Mouse (Mus musculus): ENCODE measurements around the gene Mrpl48. TPM values are rescaled to one million over a fixed set of nuclear protein-coding genes. Genes with fewer than 3 reads are reported as not detected.

Gene Mrpl48
- polyA plus RNA-seq, 1 experiment from 2014 or later = 56.6 TPM

DNA sequence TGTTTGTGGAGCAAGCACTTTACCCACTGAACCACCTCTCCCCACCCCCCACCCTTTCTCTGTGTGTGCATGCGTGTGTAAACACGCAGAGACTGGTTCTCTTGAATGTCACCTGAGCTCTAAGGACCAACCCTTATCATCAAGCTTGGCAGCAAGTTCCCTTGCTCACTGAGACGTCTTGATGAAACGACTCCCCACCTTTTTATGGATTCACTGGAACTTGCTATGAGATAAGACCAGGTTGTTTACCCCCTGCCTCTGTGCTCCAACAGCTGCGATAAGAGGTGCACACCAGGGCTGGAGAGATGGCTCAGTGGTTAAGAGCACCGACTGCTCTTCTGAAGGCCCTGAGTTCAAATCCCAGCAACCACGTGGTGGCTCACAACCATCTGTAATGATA, 87.9 kb downstream of the Mrpl48 start:
- Histone ChIP-seq H3K36me3 (replicated peaks) (no peaks in the 10 kb centered on the region), H3K27ac (replicated peaks) (no peak overlapping the region), H3K4me3 (no peak overlapping the region), H3K4me1 (no peaks in the 10 kb centered on the region), H3K9me3 (no peaks in the 10 kb centered on the region), H3K27me3 (replicated peaks; ENCODE audit: low read depth, poor library complexity, severe bottlenecking) (no peaks in the 10 kb centered on the region)
- DNase-seq (ENCODE audit: low spot score) = no peak
- 65% methylated on average over 7 of the region's 7 CpGs for WGBS

DNA sequence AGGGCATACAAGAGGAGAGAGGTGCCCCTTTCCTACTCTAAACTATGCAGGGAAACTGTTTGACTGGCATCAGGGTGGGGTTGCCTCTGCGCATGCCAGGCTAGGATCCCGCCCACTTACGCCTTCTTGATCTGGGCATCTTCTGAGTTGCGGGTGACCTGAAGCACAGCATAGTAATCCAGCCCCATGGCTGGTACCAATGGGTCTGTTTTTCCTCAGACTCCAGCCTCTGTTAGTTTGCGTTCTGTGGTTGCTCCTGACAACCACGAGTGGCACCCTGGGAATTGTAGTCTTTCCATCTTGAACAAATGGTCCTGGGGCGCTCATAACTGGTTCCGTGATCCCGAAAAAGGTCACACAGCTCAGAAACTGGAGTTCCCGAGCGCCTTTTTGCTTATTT, 93.5 kb downstream of the Mrpl48 start, which contains the start of gene Dnajb13:
TSS of gene Dnajb13 (minus strand) at position 388 of the 400 bp plus-strand sequence.
- DNase-seq (ENCODE audit: low spot score) = peak; percentile 14
- Histone ChIP-seq H3K4me3 (no peak within 1 kb of the TSS), H3K4me1 (peaks cover 3% of the 10 kb centered on the region; the same call in 1 of the 2 replicates), H3K36me3 (replicated peaks) (no peaks in the 10 kb centered on the region), H3K27me3 (replicated peaks; ENCODE audit: low read depth, poor library complexity, severe bottlenecking) (peaks cover 19% of the 10 kb centered on the region; the same call in 1 of the 2 replicates), H3K27ac (replicated peaks) (no peak within 1 kb of the TSS), H3K9me3 (no peaks in the 10 kb centered on the region)
- WGBS = 54% methylated on average over 11 of the region's 11 CpGs

GRCm38 (mm10) chr7:100511602-100512001, 96.5 kb downstream of the Mrpl48 start:
- H3K9me3 ChIP-seq = no peaks in the 10 kb centered on the region
- WGBS = 84% methylated on average over 8 of the region's 8 CpGs
- H3K27me3 ChIP-seq (replicated peaks; ENCODE audit: low read depth, poor library complexity, severe bottlenecking) = peaks cover 19% of the 10 kb centered on the region; the same call in 1 of the 2 replicates
- DNase-seq (ENCODE audit: low spot score) = no peak
- H3K4me1 ChIP-seq = peaks cover 3% of the 10 kb centered on the region; the same call in 1 of the 2 replicates
- no peak overlapping the region for H3K27ac ChIP-seq (replicated peaks)
- no peaks in the 10 kb centered on the region for H3K36me3 ChIP-seq (replicated peaks)
- H3K4me3 ChIP-seq = no peak overlapping the region

DNA sequence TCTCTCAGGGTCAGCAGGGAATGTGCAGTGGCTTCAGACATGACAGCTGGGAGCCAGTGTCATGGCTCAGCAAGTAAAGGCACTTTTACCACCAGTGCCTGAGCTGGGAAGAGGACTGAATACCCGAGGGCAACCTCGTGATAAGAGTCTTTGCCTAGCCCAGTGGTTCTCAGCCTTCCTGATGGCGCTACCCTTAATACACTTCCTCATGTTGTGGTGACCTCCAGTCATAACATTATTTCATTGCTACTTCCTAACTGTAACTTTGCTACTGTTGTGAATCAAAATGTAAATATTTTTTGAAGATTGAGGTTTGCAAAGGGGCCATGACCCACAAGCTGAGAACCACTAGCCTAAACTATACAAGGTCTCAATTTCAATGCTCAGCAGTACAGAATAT, 99.4 kb downstream of the Mrpl48 start:
- WGBS = 80% methylated on average over 3 of the region's 3 CpGs
- Histone ChIP-seq H3K4me3 (no peak overlapping the region), H3K36me3 (replicated peaks) (no peaks in the 10 kb centered on the region), H3K27me3 (replicated peaks; ENCODE audit: low read depth, poor library complexity, severe bottlenecking) (peaks cover 16% of the 10 kb centered on the region; the same call in 1 of the 2 replicates), H3K4me1 (no peaks in the 10 kb centered on the region), H3K9me3 (no peaks in the 10 kb centered on the region), H3K27ac (replicated peaks) (no peak overlapping the region)
- no peak for DNase-seq (ENCODE audit: low spot score)

DNA sequence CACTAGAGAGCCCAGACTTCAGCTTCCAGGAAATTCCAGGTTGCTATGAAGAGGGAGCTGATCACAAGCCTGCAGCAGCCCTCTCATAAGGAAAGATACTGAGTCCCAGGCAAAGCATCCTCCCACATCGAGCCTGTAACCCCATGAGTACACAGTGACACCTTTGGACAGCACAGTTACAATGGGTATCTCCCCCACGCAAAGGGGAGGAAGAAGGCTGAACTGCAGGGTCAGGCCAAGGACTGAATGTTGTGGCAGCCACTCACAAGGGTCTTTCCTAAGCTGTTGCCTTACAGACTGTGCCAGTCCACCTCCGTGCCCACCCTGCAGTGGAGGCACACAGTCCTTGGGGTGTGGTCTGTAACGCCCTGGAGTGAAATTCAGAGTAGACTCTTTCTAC, 101.6 kb downstream of the Mrpl48 start:
- H3K27ac ChIP-seq (replicated peaks) = no peak overlapping the region
- H3K27me3 ChIP-seq (replicated peaks; ENCODE audit: low read depth, poor library complexity, severe bottlenecking) = peaks cover 5% of the 10 kb centered on the region; the same call in 1 of the 2 replicates
- 0 out of 2 replicates have a peak, but pooled peaks cover under 1% of the 10 kb centered on the region for H3K4me1 ChIP-seq
- no peaks in the 10 kb centered on the region for H3K36me3 ChIP-seq (replicated peaks)
- 73% methylated on average over 4 of the region's 4 CpGs for WGBS
- H3K4me3 ChIP-seq = no peak overlapping the region
- DNase-seq (ENCODE audit: low spot score) = no peak
- H3K9me3 ChIP-seq = no peaks in the 10 kb centered on the region

GRCm38 (mm10) chr7:100504740-100505487, 103.2 kb downstream of the Mrpl48 start:
- peaks cover 6% of the 10 kb centered on the region for H3K36me3 ChIP-seq (replicated peaks)
- H3K4me1 ChIP-seq = peaks cover 14% of the 10 kb centered on the region; the same call in 1 of the 2 replicates
- no peak overlapping the region for H3K4me3 ChIP-seq
- H3K27ac ChIP-seq (replicated peaks) = no peak overlapping the region
- 89% methylated on average over 13 of the region's 13 CpGs for WGBS
- no peaks in the 10 kb centered on the region; the same call in 1 of the 2 replicates for H3K27me3 ChIP-seq (replicated peaks; ENCODE audit: low read depth, poor library complexity, severe bottlenecking)
- no peaks in the 10 kb centered on the region for H3K9me3 ChIP-seq
- no peak for DNase-seq (ENCODE audit: low spot score)

DNA sequence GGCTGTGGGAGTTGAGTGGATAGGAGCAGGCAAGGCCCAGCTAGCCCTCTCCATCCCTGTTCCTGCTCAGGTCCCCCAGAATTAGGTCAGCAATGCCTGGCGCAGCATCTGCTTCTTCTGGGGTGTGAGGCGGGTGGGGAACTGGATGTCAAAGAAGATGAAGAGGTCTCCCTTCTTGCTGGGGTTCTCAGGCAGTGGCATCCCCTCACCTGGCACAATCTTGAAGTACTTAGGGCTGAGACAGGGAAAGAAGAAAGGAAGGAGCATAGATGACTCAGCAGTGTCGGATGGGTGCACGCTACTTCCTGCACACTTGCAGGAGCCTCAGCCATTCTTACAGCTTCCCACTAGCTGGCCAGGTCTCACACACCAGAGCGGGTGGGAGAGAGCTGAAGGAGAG, 105.0 kb downstream of the Mrpl48 start:
- Histone ChIP-seq H3K27ac (replicated peaks) (no peak overlapping the region), H3K36me3 (replicated peaks) (peaks cover 24% of the 10 kb centered on the region), H3K4me3 (no peak overlapping the region), H3K27me3 (replicated peaks; ENCODE audit: low read depth, poor library complexity, severe bottlenecking) (no peaks in the 10 kb centered on the region; the same call in 1 of the 2 replicates), H3K4me1 (peaks cover 15% of the 10 kb centered on the region), H3K9me3 (no peaks in the 10 kb centered on the region)
- no peak for DNase-seq (ENCODE audit: low spot score)
- WGBS = 90% methylated on average over 5 of the region's 5 CpGs

DNA sequence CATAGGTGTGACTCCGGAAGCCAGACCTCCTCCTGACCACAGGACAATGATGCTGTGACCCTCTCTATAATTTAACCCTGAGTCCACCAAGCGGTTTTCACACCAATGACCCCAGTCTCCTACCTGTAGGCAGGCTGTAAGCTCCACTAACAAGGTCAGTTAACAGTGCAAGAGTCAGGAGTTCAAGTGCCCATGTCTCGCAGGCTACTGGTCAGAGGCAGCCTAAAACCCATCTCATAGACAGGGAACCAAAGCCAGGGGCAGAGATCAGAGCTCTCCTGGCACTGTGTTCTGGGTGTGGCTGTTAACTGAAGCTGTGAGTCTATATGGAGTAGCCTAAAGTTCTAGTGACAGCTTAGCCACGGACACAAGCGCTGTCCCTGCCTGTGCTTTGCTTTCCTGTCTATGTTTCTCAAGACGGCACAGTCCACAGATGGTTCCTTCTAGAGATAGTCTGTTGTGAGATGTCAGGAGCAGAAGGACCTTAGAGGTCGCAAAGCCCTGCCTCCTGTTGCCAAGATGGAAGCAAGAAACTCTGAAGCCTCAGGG, 105.7 kb downstream of the Mrpl48 start:
- DNase-seq (ENCODE audit: low spot score) = no peak
- H3K4me3 ChIP-seq = no peak overlapping the region
- H3K9me3 ChIP-seq = no peaks in the 10 kb centered on the region
- 88% methylated on average over 7 of the region's 7 CpGs for WGBS
- peaks cover 30% of the 10 kb centered on the region for H3K36me3 ChIP-seq (replicated peaks)
- no peaks in the 10 kb centered on the region; the same call in 1 of the 2 replicates for H3K27me3 ChIP-seq (replicated peaks; ENCODE audit: low read depth, poor library complexity, severe bottlenecking)
- no peak overlapping the region for H3K27ac ChIP-seq (replicated peaks)
- peaks cover 21% of the 10 kb centered on the region for H3K4me1 ChIP-seq

DNA sequence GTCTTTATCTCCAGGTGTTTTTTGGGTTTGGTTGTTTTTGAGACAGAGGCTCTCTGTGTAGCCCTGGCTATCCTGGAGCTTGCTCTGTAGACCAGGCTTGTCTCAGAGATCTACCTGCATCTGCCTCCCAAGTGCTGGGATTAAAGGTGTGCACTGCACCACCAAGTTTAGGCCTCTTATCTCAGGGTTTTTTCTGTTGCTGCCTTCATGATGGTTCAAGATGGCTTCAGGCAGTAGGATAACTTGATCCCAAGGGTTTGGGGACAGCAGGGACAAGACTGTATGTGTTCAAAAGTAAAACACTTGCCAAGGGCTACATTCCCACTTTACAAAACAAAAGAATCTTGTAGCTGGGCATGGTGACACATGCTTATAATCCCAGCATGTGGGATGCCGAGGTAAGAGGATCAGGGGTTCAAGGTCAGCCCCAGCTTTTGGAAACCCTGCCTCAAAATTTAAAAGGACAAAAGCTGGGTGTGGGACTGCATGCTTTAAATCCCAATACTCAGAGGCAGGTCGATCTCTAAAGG, 106.2 kb downstream of the Mrpl48 start:
- Histone ChIP-seq H3K4me3 (no peak overlapping the region), H3K4me1 (peaks cover 22% of the 10 kb centered on the region), H3K36me3 (replicated peaks) (peaks cover 36% of the 10 kb centered on the region), H3K27me3 (replicated peaks; ENCODE audit: low read depth, poor library complexity, severe bottlenecking) (no peaks in the 10 kb centered on the region; the same call in 1 of the 2 replicates), H3K27ac (replicated peaks) (no peak overlapping the region), H3K9me3 (no peaks in the 10 kb centered on the region)
- WGBS = 67% methylated on average over 2 of the region's 2 CpGs
- no peak for DNase-seq (ENCODE audit: low spot score)

DNA sequence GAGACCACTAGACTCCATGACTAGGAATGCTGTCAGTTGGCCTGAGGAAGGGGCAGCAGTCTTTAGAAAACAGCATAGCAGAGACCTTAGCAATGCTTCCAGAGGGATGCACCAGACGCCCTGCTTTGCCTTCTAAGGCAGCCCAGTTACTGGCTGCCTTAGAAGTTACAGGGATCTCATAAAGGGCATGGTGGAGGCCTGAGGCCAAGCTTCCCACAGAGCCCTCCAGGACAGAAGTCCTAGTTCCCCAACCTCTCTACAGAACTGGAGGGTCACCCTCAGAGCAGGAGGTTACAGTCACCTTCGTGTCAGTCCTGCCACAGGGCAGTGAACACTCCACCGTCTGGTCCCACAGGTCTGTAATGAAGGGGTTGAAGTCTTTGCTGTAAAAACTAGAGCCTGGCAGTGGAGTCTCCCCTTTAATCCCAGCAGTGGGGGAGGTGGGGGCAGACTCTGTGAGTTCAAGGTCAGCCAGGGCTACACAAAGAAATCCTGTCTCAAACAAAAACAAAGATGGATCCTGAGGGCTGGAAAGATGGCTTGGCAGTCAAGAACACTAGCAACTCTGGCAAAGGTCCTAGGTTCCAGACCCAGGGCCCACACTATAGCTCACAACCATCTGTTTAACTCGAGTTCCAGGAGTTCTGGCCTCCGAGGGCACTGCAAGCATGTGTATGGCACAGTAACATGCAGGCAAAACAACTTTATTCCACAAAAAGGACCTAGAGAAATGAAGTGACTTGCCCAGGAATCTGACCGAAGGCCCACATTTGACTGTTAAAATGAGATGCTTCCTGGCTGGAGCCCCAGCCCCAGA, 106.9 kb downstream of the Mrpl48 start:
- no peak for DNase-seq (ENCODE audit: low spot score)

DNA sequence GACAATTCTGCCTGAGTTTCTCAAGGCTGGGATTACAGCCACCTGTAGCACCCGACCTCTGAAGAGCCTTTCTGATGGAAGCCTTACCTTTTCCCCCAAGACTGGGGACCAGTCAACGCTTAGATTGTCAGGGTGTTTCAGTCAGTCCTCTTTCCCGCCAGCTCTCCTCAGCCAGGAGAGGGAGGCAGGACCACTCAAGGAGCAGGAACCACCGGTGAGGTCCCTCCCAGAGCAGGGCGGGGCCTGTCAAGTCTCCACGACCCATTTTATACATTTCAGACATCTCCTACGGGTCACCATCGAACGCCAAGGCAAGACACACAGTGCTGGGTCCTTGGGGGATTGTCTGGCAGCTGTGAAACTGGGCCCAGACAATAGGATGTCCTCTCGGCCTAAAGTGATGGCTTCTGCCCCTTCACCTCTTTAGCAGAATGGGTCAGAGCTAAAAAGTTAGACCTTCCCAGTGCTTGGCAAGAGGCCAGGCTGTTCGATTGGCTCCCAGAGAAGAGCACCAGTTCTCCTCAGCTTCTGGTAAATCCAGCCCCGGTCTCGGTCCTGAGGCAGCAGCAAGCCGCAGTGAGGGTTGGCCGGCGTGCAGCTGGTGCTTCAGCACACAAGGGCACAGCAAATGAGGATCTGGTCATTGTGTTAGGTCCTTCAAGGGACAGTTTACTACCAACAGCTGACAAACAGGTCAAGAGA, 107.7 kb downstream of the Mrpl48 start:
- Histone ChIP-seq H3K9me3 (no peaks in the 10 kb centered on the region), H3K27ac (replicated peaks) (no peak overlapping the region; the same call in 1 of the 2 replicates), H3K4me1 (peaks cover 37% of the 10 kb centered on the region), H3K36me3 (replicated peaks) (peaks cover 41% of the 10 kb centered on the region), H3K27me3 (replicated peaks; ENCODE audit: low read depth, poor library complexity, severe bottlenecking) (no peaks in the 10 kb centered on the region), H3K4me3 (no peak overlapping the region)
- DNase-seq (ENCODE audit: low spot score) = no peak
- WGBS = 76% methylated on average over 16 of the region's 16 CpGs

More for the DNA sequence above, 106.9 kb downstream of the Mrpl48 start:
- H3K4me3 ChIP-seq = no peak overlapping the region
- WGBS = 69% methylated on average over 6 of the region's 6 CpGs
- H3K36me3 ChIP-seq (replicated peaks) = peaks cover 41% of the 10 kb centered on the region
- H3K4me1 ChIP-seq = peaks cover 29% of the 10 kb centered on the region
- H3K27ac ChIP-seq (replicated peaks) = 0 out of 2 replicates have a peak overlapping the region, but pooled peaks have one; percentile 40
- H3K9me3 ChIP-seq = no peaks in the 10 kb centered on the region
- no peaks in the 10 kb centered on the region for H3K27me3 ChIP-seq (replicated peaks; ENCODE audit: low read depth, poor library complexity, severe bottlenecking)

GRCm38 (mm10) chr7:100499465-100499864, 108.6 kb downstream of the Mrpl48 start:
- Histone ChIP-seq H3K9me3 (no peaks in the 10 kb centered on the region), H3K27me3 (replicated peaks; ENCODE audit: low read depth, poor library complexity, severe bottlenecking) (peaks cover 2% of the 10 kb centered on the region; the same call in 1 of the 2 replicates), H3K36me3 (replicated peaks) (peaks cover 41% of the 10 kb centered on the region), H3K27ac (replicated peaks) (no peak overlapping the region), H3K4me3 (no peak overlapping the region), H3K4me1 (peaks cover 46% of the 10 kb centered on the region)
- no peak for DNase-seq (ENCODE audit: low spot score)
